Mouse (Mus musculus): ENCODE results near the gene Bcl2a1d. TPM values are rescaled to one million over a fixed set of nuclear protein-coding genes. Genes with fewer than 3 reads are reported as not detected.
"Not testable (repeated sequence)": the region's sequence is repeated elsewhere in the genome, so short reads cannot be mapped to it uniquely, and the experiment has no call there.

Bcl2a1d gene
- 0.25 TPM in 1 of 2 replicates, not detected in the other for polyA plus RNA-seq (2014; fragmentation: Nextera tagmentation; extraction: Ambion mirVana)

DNA sequence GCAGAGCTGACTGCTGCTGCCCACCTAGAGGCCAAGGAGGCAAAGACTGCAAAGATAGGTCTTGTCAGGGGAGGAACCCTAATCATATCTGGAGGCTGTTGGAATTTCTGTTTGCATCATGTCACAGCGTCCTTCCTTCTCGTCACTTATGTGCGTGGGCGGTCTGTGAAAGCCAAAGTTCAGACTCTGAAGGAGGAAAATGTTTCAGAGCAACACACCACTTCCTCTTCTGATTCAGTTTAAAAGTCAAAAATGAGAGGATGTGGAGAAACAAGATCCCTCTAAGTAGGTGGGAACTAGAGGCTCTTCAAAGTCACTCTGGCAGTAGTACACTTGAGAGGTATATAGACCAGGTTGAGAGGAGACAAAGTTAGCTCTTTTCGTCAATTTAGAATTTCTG, at the start of gene Bcl2a1d:
TSS of gene Bcl2a1d (minus strand) at position 187 of the 400 bp plus-strand sequence.
- WGBS = 95% methylated on average over 5 of the region's 5 CpGs
- not testable (repeated sequence) for ATAC-seq (ENCODE audit: low FRiP score, low TSS enrichment)

GRCm38 (mm10) chr9:88770239-88770638, 38.5 kb upstream of the Bcl2a1d start:
- not testable (repeated sequence) for DNase-seq; H3K27me3 ChIP-seq (ENCODE audit: control insufficient read depth, insufficient read depth, low read length); H3K4me2 ChIP-seq (ENCODE audit: low read length); H3K9ac ChIP-seq (replicated peaks; ENCODE audit: low read length); H3K4me1 ChIP-seq (ENCODE audit: control insufficient read depth, insufficient read depth, low read length); H3K4me3 ChIP-seq (replicated peaks; ENCODE audit: low read depth, low read length); H3K27ac ChIP-seq (replicated peaks; ENCODE audit: low read depth, low read length); H3K36me3 ChIP-seq (ENCODE audit: control insufficient read depth, insufficient read depth, low read length); ATAC-seq (ENCODE audit: low FRiP score, low TSS enrichment); H3K9me3 ChIP-seq (ENCODE audit: control insufficient read depth, low read length)
- WGBS = 88% methylated on average over 2 of the region's 6 CpGs

More for the DNA sequence above, at the start of gene Bcl2a1d:
- not testable (repeated sequence) for H3K4me1 ChIP-seq (ENCODE audit: control insufficient read depth, insufficient read depth, low read length); DNase-seq; H3K36me3 ChIP-seq (ENCODE audit: control insufficient read depth, insufficient read depth, low read length); H3K4me2 ChIP-seq (ENCODE audit: low read length); H3K27me3 ChIP-seq (ENCODE audit: control insufficient read depth, insufficient read depth, low read length); H3K9me3 ChIP-seq (ENCODE audit: control insufficient read depth, low read length); H3K4me3 ChIP-seq (replicated peaks; ENCODE audit: low read depth, low read length); H3K9ac ChIP-seq (replicated peaks; ENCODE audit: low read length); H3K27ac ChIP-seq (replicated peaks; ENCODE audit: low read depth, low read length)

DNA sequence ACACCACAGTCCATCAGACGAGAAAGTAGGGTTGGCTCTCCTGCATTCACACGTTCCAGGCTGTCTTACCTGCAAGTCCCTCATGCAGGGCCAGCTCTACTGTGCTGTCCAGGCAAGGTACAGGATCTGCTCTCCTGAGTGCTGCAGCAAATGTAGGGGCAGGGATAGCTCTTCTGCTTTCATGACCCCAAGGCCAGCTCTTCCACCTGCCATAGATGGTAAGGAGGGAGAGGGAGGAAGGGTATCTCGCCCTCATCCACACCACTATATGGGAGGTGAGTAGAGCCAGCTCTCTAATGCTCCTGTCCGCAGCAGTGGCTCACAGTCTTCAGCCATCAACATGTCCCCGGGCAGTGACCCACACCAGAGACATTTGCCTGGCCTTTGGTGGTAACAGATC, 37.8 kb upstream of the Bcl2a1d start:
- H3K9me3 ChIP-seq (ENCODE audit: control insufficient read depth, low read length); H3K9ac ChIP-seq (replicated peaks; ENCODE audit: low read length); DNase-seq; H3K27me3 ChIP-seq (ENCODE audit: control insufficient read depth, insufficient read depth, low read length); ATAC-seq (ENCODE audit: low FRiP score, low TSS enrichment); H3K4me3 ChIP-seq (replicated peaks; ENCODE audit: low read depth, low read length); H3K36me3 ChIP-seq (ENCODE audit: control insufficient read depth, insufficient read depth, low read length); H3K4me2 ChIP-seq (ENCODE audit: low read length); H3K4me1 ChIP-seq (ENCODE audit: control insufficient read depth, insufficient read depth, low read length); H3K27ac ChIP-seq (replicated peaks; ENCODE audit: low read depth, low read length): not testable (repeated sequence)
- 81% methylated on average over 4 of the region's 5 CpGs for WGBS

- not testable (repeated sequence) for H3K9ac ChIP-seq (replicated peaks; ENCODE audit: low read length); H3K27me3 ChIP-seq (ENCODE audit: control insufficient read depth, insufficient read depth, low read length); ATAC-seq (ENCODE audit: low FRiP score, low TSS enrichment); H3K27ac ChIP-seq (replicated peaks; ENCODE audit: low read depth, low read length); H3K4me1 ChIP-seq (ENCODE audit: control insufficient read depth, insufficient read depth, low read length); DNase-seq; H3K36me3 ChIP-seq (ENCODE audit: control insufficient read depth, insufficient read depth, low read length); H3K4me2 ChIP-seq (ENCODE audit: low read length); H3K9me3 ChIP-seq (ENCODE audit: control insufficient read depth, low read length); H3K4me3 ChIP-seq (replicated peaks; ENCODE audit: low read depth, low read length)
- WGBS = no CpG with 5 or more reads among the region's 2 CpGs
Observed at GRCm38 (mm10) chr9:88746687-88747086, 15.0 kb upstream of the Bcl2a1d start.

GRCm38 (mm10) chr9:88746046-88746445, 14.3 kb upstream of the Bcl2a1d start:
- not testable (repeated sequence) for H3K9ac ChIP-seq (replicated peaks; ENCODE audit: low read length); DNase-seq; H3K27me3 ChIP-seq (ENCODE audit: control insufficient read depth, insufficient read depth, low read length); H3K4me3 ChIP-seq (replicated peaks; ENCODE audit: low read depth, low read length); H3K4me1 ChIP-seq (ENCODE audit: control insufficient read depth, insufficient read depth, low read length); ATAC-seq (ENCODE audit: low FRiP score, low TSS enrichment); H3K36me3 ChIP-seq (ENCODE audit: control insufficient read depth, insufficient read depth, low read length); H3K27ac ChIP-seq (replicated peaks; ENCODE audit: low read depth, low read length); H3K4me2 ChIP-seq (ENCODE audit: low read length); H3K9me3 ChIP-seq (ENCODE audit: control insufficient read depth, low read length)
- WGBS = 80% methylated on average over 1 of the region's 2 CpGs

DNA sequence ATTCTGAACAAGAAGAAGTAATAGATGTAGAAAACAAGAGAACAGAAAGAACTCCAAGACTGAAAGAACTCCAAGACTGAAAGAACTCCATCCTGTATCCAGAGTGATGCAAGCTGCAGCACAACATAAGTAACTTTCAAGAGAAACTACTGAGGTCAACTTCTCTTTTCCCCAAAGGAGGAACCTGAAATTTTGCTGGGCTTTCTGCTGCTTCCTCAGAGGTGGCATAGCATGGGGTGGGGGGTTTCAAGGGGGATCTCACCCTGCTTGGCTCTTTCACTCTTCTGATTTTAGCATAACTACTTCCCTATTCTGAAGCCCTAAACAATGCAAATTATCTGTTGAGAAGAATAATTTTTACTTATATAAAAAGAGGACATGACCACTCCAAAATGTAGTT, 3.6 kb upstream of the Bcl2a1d start:
- not testable (repeated sequence) for H3K36me3 ChIP-seq (ENCODE audit: control insufficient read depth, insufficient read depth, low read length); H3K4me1 ChIP-seq (ENCODE audit: control insufficient read depth, insufficient read depth, low read length); H3K9ac ChIP-seq (replicated peaks; ENCODE audit: low read length); ATAC-seq (ENCODE audit: low FRiP score, low TSS enrichment); DNase-seq; H3K4me3 ChIP-seq (replicated peaks; ENCODE audit: low read depth, low read length); H3K27ac ChIP-seq (replicated peaks; ENCODE audit: low read depth, low read length); H3K9me3 ChIP-seq (ENCODE audit: control insufficient read depth, low read length); H3K27me3 ChIP-seq (ENCODE audit: control insufficient read depth, insufficient read depth, low read length); H3K4me2 ChIP-seq (ENCODE audit: low read length)

DNA sequence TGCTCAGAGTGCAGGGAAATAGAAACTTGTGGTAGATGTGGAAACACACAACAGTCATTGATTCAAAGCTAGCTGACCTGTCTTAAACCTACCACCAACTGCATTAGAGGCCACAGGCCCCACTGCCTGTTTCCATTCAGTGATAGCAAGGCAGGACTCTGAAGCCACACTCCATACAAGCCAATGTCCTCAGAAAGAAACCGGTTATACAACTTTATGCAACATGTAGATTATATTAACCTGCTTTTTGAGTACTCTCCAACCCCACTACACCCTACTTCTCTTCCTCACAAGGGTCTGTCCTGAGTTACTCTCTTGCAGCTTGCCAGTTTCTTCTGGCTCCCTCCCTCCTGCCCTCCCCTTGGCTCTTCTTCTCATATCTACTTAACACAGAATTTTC, 1.5 kb upstream of the Bcl2a1d start:
- H3K36me3 ChIP-seq (ENCODE audit: control insufficient read depth, insufficient read depth, low read length); DNase-seq; H3K4me1 ChIP-seq (ENCODE audit: control insufficient read depth, insufficient read depth, low read length); H3K4me3 ChIP-seq (replicated peaks; ENCODE audit: low read depth, low read length); ATAC-seq (ENCODE audit: low FRiP score, low TSS enrichment); H3K9ac ChIP-seq (replicated peaks; ENCODE audit: low read length); H3K4me2 ChIP-seq (ENCODE audit: low read length); H3K27ac ChIP-seq (replicated peaks; ENCODE audit: low read depth, low read length); H3K27me3 ChIP-seq (ENCODE audit: control insufficient read depth, insufficient read depth, low read length); H3K9me3 ChIP-seq (ENCODE audit: control insufficient read depth, low read length): not testable (repeated sequence)
- WGBS = 88% methylated on average over 1 of the region's 1 CpGs

DNA sequence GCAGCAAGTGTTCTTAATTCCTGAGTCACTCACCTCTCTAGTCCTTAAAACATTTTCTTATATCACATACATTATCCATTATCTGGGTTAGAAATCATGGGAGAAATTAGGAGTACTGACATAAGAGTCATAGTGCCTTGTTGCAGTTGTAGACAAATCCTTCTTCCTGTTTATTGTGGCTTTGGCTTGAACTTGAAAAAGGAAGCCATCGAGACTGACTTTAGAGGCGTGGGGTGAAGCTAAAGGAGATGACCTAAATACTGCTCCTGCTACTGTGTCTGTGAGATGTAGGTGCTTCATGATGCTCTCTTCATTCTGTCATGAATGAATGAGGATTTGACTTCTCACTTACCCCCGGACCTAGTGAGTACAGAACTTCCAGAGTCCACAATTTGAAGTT, 620 bp upstream of the Bcl2a1d start:
- not testable (repeated sequence) for ATAC-seq (ENCODE audit: low FRiP score, low TSS enrichment); H3K4me3 ChIP-seq (replicated peaks; ENCODE audit: low read depth, low read length); H3K4me2 ChIP-seq (ENCODE audit: low read length); H3K36me3 ChIP-seq (ENCODE audit: control insufficient read depth, insufficient read depth, low read length); H3K27me3 ChIP-seq (ENCODE audit: control insufficient read depth, insufficient read depth, low read length); H3K9me3 ChIP-seq (ENCODE audit: control insufficient read depth, low read length); H3K9ac ChIP-seq (replicated peaks; ENCODE audit: low read length); DNase-seq; H3K4me1 ChIP-seq (ENCODE audit: control insufficient read depth, insufficient read depth, low read length); H3K27ac ChIP-seq (replicated peaks; ENCODE audit: low read depth, low read length)
- 98% methylated on average over 1 of the region's 3 CpGs for WGBS

DNA sequence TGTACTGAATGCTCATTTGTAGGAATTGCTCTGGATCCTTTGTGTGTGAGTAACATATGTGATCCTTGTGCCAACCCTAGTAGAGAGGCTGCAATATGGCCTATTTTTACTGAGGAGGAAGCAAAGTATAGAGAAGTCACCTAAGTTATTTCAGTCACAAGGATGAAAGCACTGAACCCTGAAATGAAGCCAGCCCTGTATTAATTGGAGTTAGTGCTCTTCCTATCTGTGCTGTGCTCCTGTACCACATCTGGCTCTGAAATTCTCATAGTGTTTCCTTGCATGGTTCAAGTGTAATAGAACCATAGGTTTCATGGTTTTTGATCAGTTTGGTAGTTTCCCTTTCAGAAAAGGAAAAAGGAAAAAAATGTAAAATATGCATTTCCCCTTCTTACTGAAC, 3.4 kb downstream of the Bcl2a1d start:
- H3K4me1 ChIP-seq (ENCODE audit: control insufficient read depth, insufficient read depth, low read length); DNase-seq; H3K27ac ChIP-seq (replicated peaks; ENCODE audit: low read depth, low read length); H3K36me3 ChIP-seq (ENCODE audit: control insufficient read depth, insufficient read depth, low read length); H3K9ac ChIP-seq (replicated peaks; ENCODE audit: low read length); ATAC-seq (ENCODE audit: low FRiP score, low TSS enrichment); H3K4me3 ChIP-seq (replicated peaks; ENCODE audit: low read depth, low read length); H3K4me2 ChIP-seq (ENCODE audit: low read length); H3K27me3 ChIP-seq (ENCODE audit: control insufficient read depth, insufficient read depth, low read length); H3K9me3 ChIP-seq (ENCODE audit: control insufficient read depth, low read length): not testable (repeated sequence)
